Mouse (Mus musculus) intestine, postnatal 0 days (tissue): Measurements from ENCODE around the gene Cks1b. TPM values are rescaled to one million over a fixed set of nuclear protein-coding genes. Genes with fewer than 3 reads are reported as not detected.

Experiments
- ATAC-seq: fragments of 200-750 bp; cut with Nextera tagmentation; 2 replicates; pipeline ENCODE4 v1.8.0; 2017; ENCODE audit warnings: mild to moderate bottlenecking, moderate TSS enrichment, moderate library complexity
- H3K27ac ChIP-seq: fragments of 300-500 bp; sonication (generic); 2 replicates; pipeline ENCODE4 v1.5.1; 2014; ENCODE audit warnings: mild to moderate bottlenecking, low read depth, low read length, moderate library complexity
- H3K27me3 ChIP-seq: fragments of 300-500 bp; sonication (generic); replicated peaks from 2 replicates; pipeline ENCODE4 v1.6.1; 2014; ENCODE audit warnings: low read length, mixed read lengths; ENCODE audit not compliant: control insufficient read depth, insufficient read depth
- H3K36me3 ChIP-seq: fragments of 300-500 bp; sonication (generic); 2 replicates; pipeline ENCODE4 v1.6.1; 2014; ENCODE audit warnings: mild to moderate bottlenecking, moderate library complexity; ENCODE audit not compliant: control insufficient read depth, insufficient read depth
- H3K4me1 ChIP-seq: fragments of 300-500 bp; sonication (generic); replicated peaks from 2 replicates; pipeline ENCODE4 v1.6.1; 2014; ENCODE audit warnings: antibody characterized with exemption, low read length, mixed read lengths; ENCODE audit not compliant: control insufficient read depth, insufficient read depth
- H3K4me2 ChIP-seq: fragments of 300-500 bp; sonication (generic); replicated peaks from 2 replicates; pipeline ENCODE4 v1.6.1; 2014; ENCODE audit warnings: low read depth, mild to moderate bottlenecking, moderate library complexity
- H3K4me3 ChIP-seq: fragments of 300-500 bp; sonication (generic); 2 replicates; pipeline ENCODE4 v1.5.1; 2014; ENCODE audit warnings: low read depth, low read length
- H3K9ac ChIP-seq: fragments of 300-500 bp; sonication (generic); 2 replicates; pipeline ENCODE4 v1.6.1; 2014; ENCODE audit warnings: mild to moderate bottlenecking, low read depth, low read length
- H3K9me3 ChIP-seq: fragments of 300-500 bp; sonication (generic); 2 replicates; pipeline ENCODE4 v1.6.1; 2016; ENCODE audit warnings: mixed run types; ENCODE audit not compliant: control insufficient read depth
- CTCF ChIP-seq: sonication (generic); IDR thresholded peaks from 2 replicates; pipeline ENCODE4 v1.5.1; 2016; ENCODE audit warnings: low read depth, mild to moderate bottlenecking, control low read depth, antibody characterized with exemption, moderate library complexity
- WGBS: fragments of 180-500 bp; shearing (Covaris S2); extraction: QIAGEN DNeasy Blood & Tissue Kit; methylation state at CpG from one replicate; pipeline ENCODE4 v1.1.7; 2014; 5-methylcytosine and 5-hydroxymethylcytosine counted together
- polyA plus RNA-seq: library from polyadenylated mRNA; unstranded; fragments of >200 nt; fragmentation: Nextera tagmentation; extraction: Ambion mirVana; gene quantifications from 2 replicates; pipeline ENCODE4 v1.2.1, GENCODE M21; 2015

Cks1b gene
- polyA plus RNA-seq, 1 experiment from 2014 or later: 118 TPM

GRCm38 (mm10) chr3:89382033-89382882, 35.9 kb downstream of the Cks1b start:
- no peak for TF ChIP-seq CTCF
- Histone ChIP-seq H3K9me3 (no peaks in the 10 kb centered on the region), H3K9ac (no peak overlapping the region), H3K4me2 (no peak overlapping the region), H3K27ac (no peak overlapping the region), H3K4me1 (peaks cover 16% of the 10 kb centered on the region), H3K27me3 (no peaks in the 10 kb centered on the region), H3K4me3 (no peak overlapping the region), H3K36me3 (peaks cover 38% of the 10 kb centered on the region)
- 84% methylated on average over 9 of the region's 9 CpGs for WGBS
- ATAC-seq: no peak

GRCm38 (mm10) chr3:89381233-89381632, 37.0 kb downstream of the Cks1b start:
- WGBS: 78% methylated on average over 11 of the region's 11 CpGs
- Histone ChIP-seq H3K4me2 (no peak overlapping the region), H3K9me3 (no peaks in the 10 kb centered on the region), H3K9ac (no peak overlapping the region), H3K36me3 (peaks cover 42% of the 10 kb centered on the region), H3K27ac (no peak overlapping the region), H3K4me3 (no peak overlapping the region), H3K27me3 (no peaks in the 10 kb centered on the region), H3K4me1 (peaks cover 9% of the 10 kb centered on the region)
- no peak for TF ChIP-seq CTCF
- ATAC-seq: no peak

- Histone ChIP-seq H3K4me1 (peaks cover 9% of the 10 kb centered on the region), H3K4me3 (no peak overlapping the region), H3K27ac (no peak overlapping the region), H3K27me3 (no peaks in the 10 kb centered on the region), H3K36me3 (peaks cover 43% of the 10 kb centered on the region), H3K9me3 (no peaks in the 10 kb centered on the region), H3K9ac (no peak overlapping the region), H3K4me2 (no peak overlapping the region)
- WGBS: 90% methylated on average over 18 of the region's 18 CpGs
- no peak for ATAC-seq
- TF ChIP-seq CTCF: no peak
Observed at GRCm38 (mm10) chr3:89380711-89381110, 37.5 kb downstream of the Cks1b start.

- H3K27me3 ChIP-seq: no peaks in the 10 kb centered on the region
- 89% methylated on average over 14 of the region's 14 CpGs for WGBS
- H3K4me1 ChIP-seq: peaks cover 9% of the 10 kb centered on the region
- no peak for TF ChIP-seq CTCF
- no peak overlapping the region for H3K4me2 ChIP-seq
- H3K9me3 ChIP-seq: no peaks in the 10 kb centered on the region
- no peak overlapping the region for H3K4me3 ChIP-seq
- no peak overlapping the region for H3K9ac ChIP-seq
- no peak overlapping the region for H3K27ac ChIP-seq
- peaks cover 43% of the 10 kb centered on the region for H3K36me3 ChIP-seq
- no peak for ATAC-seq
Observed at GRCm38 (mm10) chr3:89380291-89380690, 37.9 kb downstream of the Cks1b start.

- Histone ChIP-seq H3K27ac (0 out of 2 replicates have a peak overlapping the region, but pooled peaks have one; percentile 62), H3K36me3 (peaks cover 41% of the 10 kb centered on the region), H3K4me1 (peaks cover 9% of the 10 kb centered on the region), H3K9ac (no peak overlapping the region), H3K9me3 (no peaks in the 10 kb centered on the region), H3K4me3 (no peak overlapping the region), H3K27me3 (no peaks in the 10 kb centered on the region), H3K4me2 (no peak overlapping the region)
- 84% methylated on average over 31 of the region's 31 CpGs for WGBS
- no peak for ATAC-seq
- no peak for TF ChIP-seq CTCF
Observed at GRCm38 (mm10) chr3:89379388-89380131, 38.6 kb downstream of the Cks1b start.

GRCm38 (mm10) chr3:89378394-89379067, 39.7 kb downstream of the Cks1b start:
- WGBS: 4% methylated on average over 24 of the region's 29 CpGs
- Histone ChIP-seq H3K4me3 (peak overlapping the region; percentile 45), H3K9ac (peak overlapping the region; percentile 22; the same call in 1 of the 2 replicates), H3K27ac (peak overlapping the region; percentile 62), H3K36me3 (peaks cover 33% of the 10 kb centered on the region), H3K9me3 (no peaks in the 10 kb centered on the region), H3K4me1 (peaks cover 9% of the 10 kb centered on the region; the same call in 1 of the 2 replicates), H3K4me2 (peak overlapping the region; percentile 68), H3K27me3 (no peaks in the 10 kb centered on the region)
- TF ChIP-seq CTCF: peak; percentile 96
- peak; percentile 84 for ATAC-seq
